Mouse (Mus musculus) megakaryocyte progenitor cell, adult 5-6 weeks (primary cell): ENCODE data around the gene Kcnv2. TPM values are rescaled to one million over a fixed set of nuclear protein-coding genes. Genes with fewer than 3 reads are reported as not detected.

ENCODE experiments used
- ATAC-seq: replicated peaks from 2 replicates; pipeline ENCODE4 v1.8.0; 2016; ENCODE audit warnings: mild to moderate bottlenecking, moderate TSS enrichment, inconsistent platforms; ENCODE audit not compliant: poor library complexity
- total RNA-seq, 2 experiments: library from RNA; stranded (forward) in 1 of 2; stranded (reverse) in 1 of 2; fragments of 157-497, 149-512 nt in 1 of 2; fragments of 200-1000 nt in 1 of 2; gene quantifications; 2 replicates each; pipeline versions ENCODE4 v1.2.3 to v1.2.4; 2015 to 2017

Kcnv2 gene
- total RNA-seq, 2 experiments from 2014 or later, result not detected

GRCm38 (mm10) chr19:27363891-27364290 is 41.5 kb downstream of the Kcnv2 start:
- ATAC-seq, result no peak

GRCm38 (mm10) chr19:27364521-27364931 is 42.1 kb downstream of the Kcnv2 start:
- no peak for ATAC-seq

GRCm38 (mm10) chr19:27366113-27366746 is 43.8 kb downstream of the Kcnv2 start:
- ATAC-seq, result no peak

- no peak for ATAC-seq
Observed at GRCm38 (mm10) chr19:27369461-27370135, 47.2 kb downstream of the Kcnv2 start.

- no peak for ATAC-seq
Observed at GRCm38 (mm10) chr19:27370174-27370573, 47.8 kb downstream of the Kcnv2 start.

- ATAC-seq, result no peak
Observed at GRCm38 (mm10) chr19:27370784-27371183, 48.4 kb downstream of the Kcnv2 start.

- no peak for ATAC-seq
Observed at GRCm38 (mm10) chr19:27379712-27380401, 57.5 kb downstream of the Kcnv2 start.

- no peak for ATAC-seq
Observed at GRCm38 (mm10) chr19:27382131-27382530, 59.7 kb downstream of the Kcnv2 start.

- no peak for ATAC-seq
Observed at GRCm38 (mm10) chr19:27383266-27383665, 60.9 kb downstream of the Kcnv2 start.

- no peak for ATAC-seq
Observed at GRCm38 (mm10) chr19:27385304-27385703, 62.9 kb downstream of the Kcnv2 start.

Other genes with a start within 250 kb of the Kcnv2 start
- gene Vldlr, start 106.1 kb upstream of the Kcnv2 start, total RNA-seq (2015), result 0.29 and 0.67 TPM in 2 replicates
- 0.79 and 1.6 TPM in 2 replicates for gene Vldlr, start 106.1 kb upstream of the Kcnv2 start, total RNA-seq (2017)
- gene Pum3, start 107.2 kb downstream of the Kcnv2 start, total RNA-seq (2015), result 201 and 209 TPM in 2 replicates
- gene Pum3, start 107.2 kb downstream of the Kcnv2 start, total RNA-seq (2017), result 155 and 169 TPM in 2 replicates